Mouse (Mus musculus) stomach, embryonic 14.5 days (tissue): ENCODE measurements around the gene Wdr60. TPM values are rescaled to one million over a fixed set of nuclear protein-coding genes. Genes with fewer than 3 reads are reported as not detected.
A peak's percentile ranks its signal among the peaks of the same experiment; 100 is the strongest.

Source experiments
- ATAC-seq: fragments of 200-750 bp; cut with Nextera tagmentation; 2 replicates; pipeline ENCODE4 v1.8.0; 2017; ENCODE audit warnings: low read depth, moderate TSS enrichment; ENCODE audit not compliant: insufficient number of reproducible peaks, insufficient read depth, low FRiP score
- H3K27ac ChIP-seq: fragments of 300-500 bp; sonication (generic); 2 replicates; pipeline ENCODE4 v1.5.1; 2014; ENCODE audit warnings: mild to moderate bottlenecking, low read length, moderate library complexity, mixed read lengths
- H3K27me3 ChIP-seq: fragments of 300-500 bp; sonication (generic); 2 replicates; pipeline ENCODE4 v1.6.1; 2014; ENCODE audit warnings: low read length, control low read depth, mixed read lengths; ENCODE audit not compliant: control insufficient read depth, insufficient read depth
- H3K36me3 ChIP-seq: fragments of 300-500 bp; sonication (generic); 2 replicates; pipeline ENCODE4 v1.6.1; 2014; ENCODE audit warnings: mild to moderate bottlenecking, control low read depth, low read length, moderate library complexity, mixed read lengths; ENCODE audit not compliant: control insufficient read depth, insufficient read depth
- H3K4me1 ChIP-seq: fragments of 300-500 bp; sonication (generic); 2 replicates; pipeline ENCODE4 v1.6.1; 2014; ENCODE audit warnings: low read length, control low read depth, mixed read lengths; ENCODE audit not compliant: control insufficient read depth, insufficient read depth
- H3K4me2 ChIP-seq: fragments of 300-500 bp; sonication (generic); replicated peaks from 2 replicates; pipeline ENCODE4 v1.6.1; 2014; ENCODE audit warnings: low read depth, low read length, control low read depth
- H3K4me3 ChIP-seq: fragments of 300-500 bp; sonication (generic); 2 replicates; pipeline ENCODE4 v1.5.1; 2014; ENCODE audit warnings: low read depth, low read length, control low read depth
- H3K9ac ChIP-seq: fragments of 300-500 bp; sonication (generic); replicated peaks from 2 replicates; pipeline ENCODE4 v1.6.1; 2014; ENCODE audit warnings: low read depth, mild to moderate bottlenecking, control low read depth, low read length, moderate library complexity, mixed read lengths
- H3K9me3 ChIP-seq: fragments of 300-500 bp; sonication (generic); 2 replicates; pipeline ENCODE4 v1.6.1; 2016; ENCODE audit warnings: low read depth, low read length, control low read depth; ENCODE audit not compliant: control insufficient read depth
- WGBS: fragments of 180-500 bp; shearing (Covaris S2); extraction: QIAGEN DNeasy Blood & Tissue Kit; methylation state at CpG from one replicate; pipeline ENCODE4 v1.1.7; 2014; 5-methylcytosine and 5-hydroxymethylcytosine counted together
- polyA plus RNA-seq: library from polyadenylated mRNA; unstranded; fragments of >200 nt; fragmentation: Nextera tagmentation; extraction: Ambion mirVana; gene quantifications from 2 replicates; pipeline ENCODE4 v1.2.1, GENCODE M21; 2014

Wdr60 gene
- polyA plus RNA-seq, 1 experiment from 2014 or later = 23.9 TPM

DNA sequence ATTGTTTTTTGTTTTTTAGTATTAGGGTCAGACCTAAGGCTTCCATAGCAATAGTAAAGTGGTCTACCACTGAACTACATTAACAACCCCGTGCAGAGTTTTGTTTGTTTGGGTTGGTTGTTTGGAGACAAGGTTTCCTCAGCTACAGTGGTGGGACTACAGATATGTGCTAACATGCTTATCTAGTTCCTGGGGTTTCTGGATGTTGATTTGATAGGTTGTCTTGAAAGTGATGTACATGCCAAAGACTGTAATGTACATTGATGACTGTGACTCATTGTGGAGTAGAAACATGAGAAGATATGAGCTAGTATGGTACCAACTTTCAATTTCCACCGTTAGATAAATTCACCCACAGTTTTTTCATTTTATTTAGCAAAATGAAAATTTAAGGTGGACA is 20.7 kb upstream of the Wdr60 start:
- ATAC-seq = no peak
- Histone ChIP-seq H3K36me3 (no peaks in the 10 kb centered on the region), H3K4me3 (no peak overlapping the region), H3K4me1 (no peaks in the 10 kb centered on the region), H3K9me3 (no peaks in the 10 kb centered on the region), H3K4me2 (peak overlapping the region; percentile 29; the same call in 1 of the 2 replicates), H3K27ac (no peak overlapping the region), H3K9ac (no peak overlapping the region), H3K27me3 (no peaks in the 10 kb centered on the region)
- WGBS = 78% methylated on average over 2 of the region's 2 CpGs

DNA sequence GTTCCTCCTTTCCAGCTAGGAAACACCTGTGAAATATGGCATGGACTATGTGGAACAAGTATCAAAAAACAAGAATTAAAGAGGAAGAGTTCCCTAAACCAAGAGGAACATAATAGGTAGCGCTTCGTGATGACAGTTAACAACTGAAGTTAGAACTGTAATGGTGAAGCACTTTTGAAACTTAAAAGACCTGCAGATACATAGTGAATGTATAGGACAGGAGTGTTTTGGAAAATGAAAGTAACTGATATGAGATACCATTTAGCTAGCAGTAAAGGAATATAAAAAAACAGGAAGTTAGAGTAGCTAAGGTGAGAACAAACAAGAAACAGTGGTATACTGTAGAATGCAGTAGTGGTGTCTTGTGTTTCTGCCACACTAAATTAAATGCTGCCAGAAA is 20.0 kb upstream of the Wdr60 start:
- H3K27ac ChIP-seq = no peak overlapping the region
- ATAC-seq = no peak
- H3K4me1 ChIP-seq = no peaks in the 10 kb centered on the region
- no peak overlapping the region; the same call in 1 of the 2 replicates for H3K4me3 ChIP-seq
- no peak overlapping the region for H3K9ac ChIP-seq
- 87% methylated on average over 2 of the region's 2 CpGs for WGBS
- H3K36me3 ChIP-seq = no peaks in the 10 kb centered on the region
- H3K27me3 ChIP-seq = no peaks in the 10 kb centered on the region
- H3K4me2 ChIP-seq = peak overlapping the region; percentile 29
- no peaks in the 10 kb centered on the region for H3K9me3 ChIP-seq

DNA sequence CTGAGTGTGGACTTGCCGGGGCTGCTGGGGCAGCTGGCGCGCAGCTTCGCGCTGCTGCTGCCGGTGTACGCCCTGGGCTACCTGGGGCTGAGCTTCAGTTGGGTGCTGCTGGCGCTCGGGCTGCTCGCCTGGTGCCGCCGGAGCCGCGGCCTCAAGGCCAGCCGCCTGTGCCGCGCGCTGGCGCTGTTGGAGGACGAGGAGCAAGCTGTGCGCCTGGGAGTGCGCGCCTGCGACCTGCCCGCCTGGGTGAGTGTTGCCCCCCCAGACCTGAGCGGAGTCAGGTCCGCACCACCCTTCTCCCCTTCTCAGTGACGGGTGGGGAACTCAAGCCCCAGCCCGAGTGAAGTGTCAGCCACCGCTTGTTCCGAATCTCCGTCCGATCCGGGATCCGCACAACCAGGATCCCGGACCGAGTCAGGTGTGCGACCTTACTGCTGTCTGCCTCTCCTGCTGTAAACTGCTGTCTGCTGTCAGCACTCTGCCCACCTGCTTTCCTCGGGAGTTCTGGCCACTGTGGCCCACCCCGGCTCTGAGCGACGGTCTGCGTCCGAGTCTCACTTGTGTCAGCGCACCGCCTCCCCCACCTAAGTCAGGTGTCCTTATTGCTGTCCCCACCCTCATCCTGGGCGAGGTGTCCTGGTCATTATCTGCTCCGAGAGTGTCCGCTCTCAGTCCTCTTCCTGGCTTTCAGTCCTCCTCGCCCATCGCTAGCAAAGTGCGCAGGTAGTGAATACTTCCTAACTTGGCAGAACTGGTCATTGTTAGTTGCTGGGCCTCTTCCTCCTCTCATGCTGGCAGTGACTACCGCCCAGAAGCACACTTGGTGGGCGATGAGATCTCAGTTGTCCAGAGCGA is 18.8 kb upstream of the Wdr60 start:
- H3K4me3 ChIP-seq = peak overlapping the region; percentile 97
- WGBS = under 1% methylated on average over 55 of the region's 55 CpGs
- H3K27me3 ChIP-seq = no peaks in the 10 kb centered on the region
- H3K36me3 ChIP-seq = no peaks in the 10 kb centered on the region
- H3K4me2 ChIP-seq = peak overlapping the region; percentile 58
- no peaks in the 10 kb centered on the region for H3K4me1 ChIP-seq
- peak overlapping the region; percentile 98 for H3K27ac ChIP-seq
- H3K9me3 ChIP-seq = no peaks in the 10 kb centered on the region
- peak; percentile 50 for ATAC-seq
- H3K9ac ChIP-seq = peak overlapping the region; percentile 92

DNA sequence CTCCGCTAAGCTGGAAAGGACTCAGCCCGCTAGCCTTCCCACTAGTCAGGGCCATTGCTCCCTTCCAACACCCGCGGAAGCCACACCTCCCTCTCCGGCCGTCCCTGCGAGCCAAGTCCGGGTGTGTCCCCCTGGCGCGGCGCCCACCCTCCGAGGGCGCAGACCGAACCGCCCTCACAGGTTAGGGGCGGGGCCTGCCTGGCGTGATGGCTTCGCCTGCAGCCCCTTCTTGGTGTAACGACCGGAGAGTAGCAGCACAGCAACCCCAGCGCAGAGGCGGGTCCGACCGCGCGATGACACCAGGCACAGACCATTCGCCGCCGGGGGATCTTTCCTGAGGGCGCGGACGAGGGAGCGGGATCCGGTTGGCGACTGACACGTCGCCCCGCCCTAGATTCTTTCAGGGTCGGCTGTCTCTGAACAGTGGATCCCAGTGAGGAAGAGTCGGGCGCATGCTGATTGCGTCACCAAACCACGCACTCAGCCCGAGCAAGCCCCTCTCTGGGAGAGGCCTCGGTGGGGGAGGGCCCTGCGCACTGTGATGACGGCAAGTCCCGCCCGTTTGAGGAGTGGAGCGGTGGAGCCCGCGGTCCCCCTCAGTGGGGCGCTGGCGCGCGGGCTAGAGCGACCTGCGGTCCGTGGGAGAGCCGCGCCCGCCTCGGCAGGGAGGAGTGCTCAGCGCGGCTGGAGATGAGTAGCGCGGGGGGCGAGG is 18.0 kb upstream of the Wdr60 start, which contains the start of gene Esyt2:
Esyt2 (plus strand) TSS at position 544 of the 712 bp plus-strand sequence.
- H3K36me3 ChIP-seq = no peaks in the 10 kb centered on the region
- H3K4me1 ChIP-seq = no peaks in the 10 kb centered on the region

DNA sequence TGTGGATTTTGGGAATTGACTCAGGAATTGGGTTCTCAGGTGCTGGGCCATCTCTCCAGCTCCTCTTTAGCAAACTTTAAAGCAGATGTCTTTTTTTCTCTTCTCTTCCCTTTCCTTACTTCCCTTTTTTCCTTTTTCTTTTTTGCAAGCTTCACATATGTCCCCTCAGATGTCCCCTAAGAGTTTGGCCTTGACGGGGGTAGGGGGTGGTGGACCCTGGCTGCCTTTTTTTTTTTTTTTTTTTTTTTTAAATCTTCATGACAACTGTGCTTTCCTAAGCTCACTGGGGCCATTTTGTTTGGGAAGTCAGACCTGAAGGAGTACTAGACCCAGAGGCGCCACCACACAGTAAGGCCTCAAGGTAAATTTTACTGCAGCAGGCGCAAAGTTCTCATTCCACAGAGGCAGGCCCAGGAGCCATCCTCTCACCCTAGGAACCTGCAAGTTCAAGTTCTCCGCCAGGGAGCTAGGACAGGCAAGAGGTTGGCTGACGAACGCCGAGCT is 17.4 kb upstream of the Wdr60 start:
- H3K9ac ChIP-seq = peak overlapping the region; percentile 61
- no peaks in the 10 kb centered on the region for H3K4me1 ChIP-seq
- no peaks in the 10 kb centered on the region for H3K36me3 ChIP-seq
- H3K27me3 ChIP-seq = no peaks in the 10 kb centered on the region
- peak overlapping the region; percentile 98 for H3K27ac ChIP-seq
- H3K4me3 ChIP-seq = peak overlapping the region; percentile 97
- peak overlapping the region; percentile 53 for H3K4me2 ChIP-seq
- 2% methylated on average over 7 of the region's 7 CpGs for WGBS
- ATAC-seq = 0 out of 2 replicates have a peak, but pooled peaks have one; percentile 5
- H3K9me3 ChIP-seq = no peaks in the 10 kb centered on the region

More for the DNA sequence above, 18.0 kb upstream of the Wdr60 start, which contains the start of gene Esyt2:
- Histone ChIP-seq H3K4me3 (peak within 1 kb of the TSS; percentile 97), H3K27ac (peak within 1 kb of the TSS; percentile 98), H3K9me3 (no peaks in the 10 kb centered on the region), H3K27me3 (no peaks in the 10 kb centered on the region), H3K4me2 (peak within 1 kb of the TSS; percentile 58), H3K9ac (peak within 1 kb of the TSS; percentile 92)
- peak; percentile 96 for ATAC-seq
- under 1% methylated on average over 67 of the region's 68 CpGs for WGBS

DNA sequence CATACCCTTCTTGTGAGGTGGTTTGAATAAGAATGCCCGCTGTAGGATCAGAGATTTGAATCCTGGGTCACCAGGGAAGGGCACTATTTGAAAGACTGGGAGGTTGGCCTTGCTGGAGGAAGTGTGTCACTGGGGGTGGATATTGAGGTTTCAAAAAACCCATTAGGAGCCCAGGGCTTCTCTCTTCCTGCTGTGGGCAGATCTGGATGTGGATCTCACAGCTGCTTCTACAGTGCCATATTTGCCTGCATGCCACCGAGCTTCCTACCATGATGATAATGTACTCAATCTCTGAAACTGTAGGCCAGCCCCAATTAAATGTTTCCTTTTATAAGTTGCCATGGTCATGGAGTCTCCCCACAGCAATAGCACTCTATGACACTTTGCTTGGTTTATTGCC is 16.4 kb upstream of the Wdr60 start:
- Histone ChIP-seq H3K4me1 (no peaks in the 10 kb centered on the region), H3K27ac (no peak overlapping the region), H3K4me3 (no peak overlapping the region), H3K27me3 (no peaks in the 10 kb centered on the region), H3K9ac (no peak overlapping the region), H3K9me3 (no peaks in the 10 kb centered on the region), H3K36me3 (no peaks in the 10 kb centered on the region), H3K4me2 (no peak overlapping the region)
- no peak for ATAC-seq
- 93% methylated on average over 2 of the region's 2 CpGs for WGBS

DNA sequence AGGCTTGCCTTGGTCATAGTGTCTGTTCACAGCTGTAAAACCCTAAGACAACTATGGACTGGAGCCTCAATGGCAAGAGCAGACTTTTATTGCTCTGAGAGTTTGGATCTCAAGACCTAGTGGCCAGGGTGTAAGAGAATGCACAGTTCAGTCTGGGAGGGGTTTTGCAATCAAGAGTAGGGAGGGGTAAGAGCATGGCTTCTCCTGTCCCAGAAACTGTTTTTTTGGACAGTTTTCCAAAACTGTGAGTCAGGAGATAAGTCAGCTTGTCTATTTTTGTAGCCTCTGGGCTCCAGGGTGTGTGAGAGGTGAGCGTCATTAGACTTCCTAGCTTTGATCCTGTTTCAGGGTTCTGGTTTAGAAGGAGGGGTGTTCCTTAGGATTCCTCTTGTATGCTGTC is 15.7 kb upstream of the Wdr60 start:
- no peak for ATAC-seq
- 95% methylated on average over 1 of the region's 1 CpGs for WGBS
- Histone ChIP-seq H3K9me3 (no peaks in the 10 kb centered on the region), H3K9ac (no peak overlapping the region), H3K36me3 (no peaks in the 10 kb centered on the region), H3K4me3 (no peak overlapping the region), H3K27ac (no peak overlapping the region), H3K4me2 (no peak overlapping the region), H3K27me3 (no peaks in the 10 kb centered on the region), H3K4me1 (no peaks in the 10 kb centered on the region)

DNA sequence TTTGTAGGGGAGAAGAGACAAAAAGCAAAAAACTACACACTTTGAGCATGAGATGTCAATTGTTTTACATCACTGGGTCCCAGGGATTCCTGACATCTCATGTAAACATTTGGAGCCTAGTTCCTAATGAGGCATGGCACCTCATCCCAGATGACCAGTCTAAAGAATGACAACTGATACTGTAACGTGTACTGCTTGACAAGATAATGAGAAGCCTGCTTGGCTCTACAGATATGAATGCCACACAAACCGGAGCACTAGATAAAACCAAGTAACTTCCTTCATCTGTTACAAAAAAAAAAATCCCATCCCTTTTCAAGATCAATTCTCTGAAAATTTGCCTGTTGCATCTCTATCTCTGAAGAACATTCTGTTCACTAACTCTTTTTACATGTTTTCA is 14.1 kb upstream of the Wdr60 start:
- Histone ChIP-seq H3K4me2 (no peak overlapping the region), H3K27ac (no peak overlapping the region), H3K4me3 (no peak overlapping the region), H3K4me1 (no peaks in the 10 kb centered on the region), H3K36me3 (no peaks in the 10 kb centered on the region), H3K9me3 (no peaks in the 10 kb centered on the region), H3K27me3 (no peaks in the 10 kb centered on the region), H3K9ac (no peak overlapping the region)
- no peak for ATAC-seq
- 44% methylated on average over 2 of the region's 2 CpGs for WGBS
